Mouse (Mus musculus) retina, postnatal 7 days (tissue): ENCODE measurements around the gene Stx11.

ENCODE experiments used
- DNase-seq: peaks from one replicate; pipeline ENCODE4 v3.0.0-alpha.2; 2012; ENCODE audit warnings: low read depth, low spot score

The Stx11 gene

DNA sequence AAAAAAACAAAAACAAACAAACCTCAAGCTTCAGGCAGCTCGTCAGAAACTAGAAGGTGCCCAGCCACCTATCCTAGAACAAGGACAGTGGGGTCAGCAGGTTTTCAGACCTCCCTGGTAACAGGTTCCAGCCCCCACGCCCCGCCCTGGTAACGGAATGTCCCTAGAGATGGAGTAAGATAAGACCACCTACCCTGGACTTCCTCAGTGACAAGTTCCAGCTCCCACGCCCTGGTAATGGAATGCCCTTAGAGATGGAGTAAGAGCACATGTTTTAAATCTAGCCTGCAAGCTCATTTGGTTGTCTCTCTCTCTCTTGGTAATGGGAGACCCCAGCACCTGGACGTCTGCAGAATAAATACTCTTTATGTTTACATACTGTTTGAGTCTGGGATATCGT lies 48.3 kb downstream of the Stx11 start:
- DNase-seq, result no peak

DNA sequence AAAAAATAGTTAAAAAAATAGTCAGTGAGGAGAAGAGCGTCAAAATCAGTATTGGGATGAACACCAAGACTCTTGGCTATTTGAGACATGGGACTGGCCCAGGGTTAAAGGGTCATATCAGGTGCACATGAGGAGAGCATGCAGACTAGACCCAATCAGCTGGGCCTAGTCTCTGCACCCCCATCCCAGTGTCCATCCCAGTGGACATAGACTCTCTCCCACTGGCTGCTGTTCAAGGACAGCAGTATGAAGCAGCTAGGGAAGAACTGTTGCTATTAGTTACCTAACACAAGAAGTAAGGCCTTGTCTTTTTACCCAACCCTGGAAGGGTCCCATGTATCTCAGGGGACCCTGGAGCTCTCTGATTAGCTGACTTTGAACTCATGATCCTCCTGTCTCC lies 49.9 kb downstream of the Stx11 start:
- DNase-seq, result no peak

DNA sequence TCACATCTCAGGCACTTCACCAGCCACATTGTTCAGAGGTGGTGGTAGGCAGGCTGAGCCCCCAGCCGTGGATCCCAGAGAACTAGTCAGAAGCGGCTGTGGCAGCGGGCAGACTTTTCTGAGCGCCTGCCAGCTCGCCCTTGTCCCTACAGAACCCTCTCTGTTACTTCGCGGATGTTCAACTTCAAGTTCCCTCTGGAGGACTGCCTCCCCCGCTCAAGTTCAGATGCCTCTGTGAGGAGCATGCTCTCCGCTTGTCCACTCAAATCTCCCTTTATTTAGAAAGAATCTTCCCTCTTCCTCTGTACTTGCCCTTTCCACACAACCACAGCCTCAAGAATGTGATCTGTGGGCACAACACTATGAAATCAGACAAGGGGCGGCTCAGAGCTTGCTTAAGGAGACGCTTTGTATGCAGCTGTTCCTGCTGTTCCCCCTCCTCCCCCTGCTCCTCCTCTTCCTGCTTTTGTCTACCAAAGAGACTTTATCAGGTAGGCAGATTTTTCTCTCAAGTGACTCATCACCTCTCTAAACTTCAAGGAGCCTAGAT lies 52.0 kb downstream of the Stx11 start:
- no peak for DNase-seq

- no peak for DNase-seq
These were observed 52.6 kb downstream of the Stx11 start for GRCm38 (mm10) chr10:12911451-12911850.

DNA sequence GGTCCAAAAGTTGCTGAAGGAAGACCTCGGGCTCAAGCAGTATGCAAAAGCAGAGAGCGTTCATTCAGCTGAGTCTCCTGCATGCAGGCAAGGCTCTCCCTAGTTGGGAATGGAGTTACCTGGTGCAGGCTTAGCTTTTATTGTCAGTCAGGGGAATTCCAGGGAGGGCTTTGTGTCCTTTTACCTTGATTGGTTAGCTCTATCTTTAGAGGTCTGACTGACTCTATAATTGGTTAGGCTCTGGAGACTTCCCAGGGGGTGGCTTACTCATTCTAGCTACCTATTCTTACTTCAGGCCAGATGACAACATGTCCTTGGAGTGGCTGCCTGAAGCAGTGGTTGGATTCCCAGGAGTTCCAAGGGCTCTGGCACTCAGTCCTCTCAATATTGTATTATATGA lies 54.2 kb downstream of the Stx11 start:
- no peak for DNase-seq

- DNase-seq, result no peak
These were observed 54.9 kb downstream of the Stx11 start for GRCm38 (mm10) chr10:12909179-12909578.

DNA sequence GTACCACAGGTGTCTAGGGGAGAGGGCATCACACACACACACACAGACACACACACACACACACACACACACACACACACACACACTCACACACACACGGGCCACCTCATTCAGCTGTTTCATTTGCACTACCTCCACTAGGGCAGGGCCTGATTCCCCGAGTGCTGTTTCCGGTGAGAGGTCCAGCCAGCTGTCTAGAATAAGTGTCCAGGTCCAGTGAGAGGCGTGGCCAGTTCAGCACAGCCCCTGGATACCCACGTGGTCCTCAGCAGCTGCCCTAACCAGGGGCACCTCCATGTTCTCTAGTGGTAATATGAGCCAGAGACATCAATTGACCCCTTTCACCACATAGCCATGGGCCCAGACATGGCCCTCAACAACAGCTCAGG lies 60.0 kb downstream of the Stx11 start:
- DNase-seq, result no peak

- DNase-seq, result no peak
These were observed 60.5 kb downstream of the Stx11 start for GRCm38 (mm10) chr10:12903440-12904139.

- DNase-seq, result no peak
These were observed 64.2 kb downstream of the Stx11 start for GRCm38 (mm10) chr10:12899901-12900300.

GRCm38 (mm10) chr10:12893339-12893738 lies 70.8 kb downstream of the Stx11 start:
- no peak for DNase-seq

DNA sequence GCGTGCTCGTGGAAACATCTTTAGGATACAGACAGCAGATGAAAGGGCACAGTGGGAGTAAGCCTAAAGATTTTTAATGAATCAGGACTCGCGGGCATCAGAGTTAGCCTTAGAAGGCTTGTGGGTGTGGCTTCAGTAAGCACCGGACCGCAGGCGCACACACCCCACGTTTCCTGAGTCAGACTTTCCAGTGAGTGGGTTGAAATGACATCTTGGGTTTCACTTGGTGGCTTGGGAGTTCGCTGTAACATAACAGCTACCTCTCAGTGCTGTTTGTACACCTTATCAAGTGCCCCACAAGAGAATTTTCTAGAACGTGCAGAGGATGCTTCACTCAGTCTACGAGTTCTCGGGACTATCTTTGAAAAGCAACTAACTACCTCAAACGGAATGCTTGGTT lies 75.7 kb downstream of the Stx11 start:
- DNase-seq, result no peak
